In the genomic region with DNA sequence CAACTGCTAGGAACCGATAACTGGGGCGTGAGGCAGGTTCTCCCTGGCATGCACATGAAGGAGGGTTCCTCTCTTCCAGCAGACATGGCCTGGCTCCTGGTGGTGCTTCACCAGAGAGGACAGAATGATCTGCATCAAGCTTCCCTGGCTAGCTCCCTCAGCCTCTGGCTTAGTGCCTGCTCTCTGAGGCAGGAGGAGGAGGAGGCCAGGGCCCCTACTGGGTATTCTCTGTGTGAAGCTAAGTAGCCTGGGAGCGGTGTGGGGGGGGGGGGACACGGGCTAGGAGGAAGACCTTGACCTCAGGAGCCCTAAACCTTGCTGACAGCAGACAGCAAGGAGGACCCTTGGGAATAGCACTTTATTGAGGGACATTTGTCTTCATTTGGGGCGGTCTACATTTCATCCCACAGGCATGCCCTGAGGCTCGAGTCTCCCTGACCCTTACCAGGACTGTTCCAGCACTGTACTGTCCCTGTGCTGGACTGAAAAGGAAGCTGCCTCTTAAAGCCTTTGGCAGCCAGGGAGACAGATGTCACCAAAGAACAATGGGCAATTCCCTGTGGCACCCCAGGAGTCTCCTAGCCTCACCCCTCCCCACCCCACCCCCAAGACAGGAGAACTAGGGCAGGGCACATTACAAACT, we compare ENCODE assay signal across 8 mouse cellular contexts.
DNase-seq lines count a peak whose midpoint lies in the region; ATAC-seq and TF ChIP-seq lines count a peak whose summit lies in the region.

No protein-coding gene starts in this region.

- no peak for TF ChIP-seq CTCF in gastrocnemius, adult 2 months (IDR thresholded peaks at IDR 0.05)

- ATAC-seq in CD4-positive, CD25-positive, alpha-beta regulatory T cell, adult 4 months: no peak
- no peak for ATAC-seq in megakaryocyte-erythroid progenitor cell, adult 5-6 weeks (replicated peaks; ENCODE audit: low FRiP score, low TSS enrichment, poor library complexity, severe bottlenecking)

- peak; percentile 6 for DNase-seq in layer of hippocampus, adult 9-11 months
- no peak for DNase-seq in layer of hippocampus, postnatal 25 days (ENCODE audit: extremely low spot score in 1 of 2, low spot score in 1 of 2)
- peak; percentile 80 for DNase-seq in gastrocnemius, adult 2 months
- DNase-seq in kidney, adult 9 months: peak; percentile 53
- peak; percentile 7 for DNase-seq in ovary, postnatal 14 days (ENCODE audit: low spot score)
- DNase-seq in thymus, postnatal 4 days: no peak

- H3K27ac ChIP-seq in gastrocnemius, adult 2 months: peak overlapping the region; percentile 83

- intact Hi-C loops in gastrocnemius, adult 2 months (cut with DNase I): loop anchor here (10.0 kb wide), 1 partner anchor 471 kb away; no protein-coding TSS in a partner anchor

- no peak overlapping the region for H3K4me3 ChIP-seq in gastrocnemius, adult 2 months

Comparison
In these comparisons a context has a peak if more than half of its experiments do, and no peak if none do; other contexts are left out.
1. DNase-seq: peak in layer of hippocampus, adult 9-11 months (single experiment), gastrocnemius, adult 2 months (single experiment), kidney, adult 9 months (single experiment) and ovary, postnatal 14 days (single experiment); none in layer of hippocampus, postnatal 25 days (0 of 2) and thymus, postnatal 4 days (single experiment).